In genomic region chr2:152347722-152348121, GRCm38 (mm10) we compare ENCODE assay signal across 15 mouse cellular contexts. TPM values are rescaled to one million over a fixed set of nuclear protein-coding genes. Genes with fewer than 3 reads are reported as not detected.
"Had no signal": no experiment of that assay in that cellular context is flagged by ENCODE, and none has a peak within 500 bp of the region (broad histone marks: within the 10 kb centered on the region; RNA-seq: fewer than 3 reads in every experiment).

No protein-coding gene starts in this region.

- H3K9ac ChIP-seq: neural tube, embryonic 15.5 days had no signal

- DNase-seq: kidney, adult 8-10 months; kidney, postnatal 25 days; lung, adult 2 months; lung, postnatal 36 days; midbrain, embryonic 14.5 days; thymus, adult 2 months; thymus, postnatal 25 days had no signal

- H3K4me3 ChIP-seq: left cerebral cortex, adult 2 months; limb, embryonic 10.5 days; midbrain, embryonic 10.5 days; myocyte; neural tube, embryonic 15.5 days had no signal

- H3K27ac ChIP-seq: left cerebral cortex, adult 2 months; limb, embryonic 10.5 days; midbrain, embryonic 10.5 days; neural tube, embryonic 15.5 days had no signal

- ATAC-seq: lung, postnatal 0 days had no signal

- H3K36me3 ChIP-seq: limb, embryonic 10.5 days; midbrain, embryonic 10.5 days; neural tube, embryonic 15.5 days had no signal

- H3K9me3 ChIP-seq: limb, embryonic 10.5 days; midbrain, embryonic 10.5 days; neural tube, embryonic 15.5 days had no signal

- H3K4me2 ChIP-seq: neural tube, embryonic 15.5 days had no signal

RNA-seq across cellular contexts. Expression of gene Trib3, which starts 3.9 kb away (rescaled TPM):
- total RNA-seq: megakaryocyte progenitor cell, adult 5-6 weeks had no signal

RNA-seq across cellular contexts. Expression of gene Nrsn2, which starts 28.7 kb away (rescaled TPM):
- total RNA-seq: megakaryocyte progenitor cell, adult 5-6 weeks had no signal
- polyA plus RNA-seq: lung, adult 2 months; lung, postnatal 0 days; myocyte; urinary bladder, adult 2 months had no signal
